Mouse (Mus musculus): ENCODE results near the gene Olfr131.
"Not testable (repeated sequence)": the region's sequence is repeated elsewhere in the genome, so short reads cannot be mapped to it uniquely, and the experiment has no call there.

DNA sequence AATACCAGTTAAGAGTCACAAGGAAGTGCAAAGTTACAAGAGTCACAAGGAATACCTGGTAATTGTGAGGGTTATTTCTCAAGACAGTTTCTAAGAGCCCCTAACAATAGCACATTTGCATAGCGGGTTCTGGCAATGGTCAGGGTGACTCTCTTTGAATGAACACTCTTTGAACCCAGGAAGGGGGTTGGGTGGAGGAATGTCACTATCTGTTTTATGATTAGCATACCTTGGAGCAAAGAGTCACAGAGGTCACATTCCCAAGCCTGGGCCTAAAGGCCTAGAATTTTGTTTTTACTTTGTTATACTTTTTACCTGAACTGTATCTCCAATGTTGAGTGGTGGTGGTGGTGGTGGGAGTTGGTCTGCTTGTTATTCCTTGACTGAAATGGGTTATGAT lies 35.7 kb upstream of the Olfr131 start:
- TF ChIP-seq POLR2A (IDR thresholded peaks at IDR 0.05; ENCODE audit: low read depth, low read length); CTCF (IDR thresholded peaks at IDR 0.05; ENCODE audit: borderline replicate concordance, insufficient read depth, low read length): not testable (repeated sequence)
